In genomic region chr17:56997029-56997667, GRCm38 (mm10) we compare ENCODE assay signal across 8 mouse cellular contexts. TPM values are rescaled to one million over a fixed set of nuclear protein-coding genes. Genes with fewer than 3 reads are reported as not detected.
DNase-seq lines count a peak whose midpoint lies in the region; ATAC-seq and TF ChIP-seq lines count a peak whose summit lies in the region.

Alkbh7 (plus strand) TSS chr17:56997339.

- intact Hi-C loops in heart, postnatal 25 days (cut with DNase I), result loop anchor here (2.0 to 5.0 kb wide), 4 partner anchors 14 to 335 kb away; partner anchors contain the start of genes Gm17949 and Gtf2f1

- peaks cover 51% of the 10 kb centered on the region for H3K36me3 ChIP-seq in ES-E14 (ENCODE audit: control insufficient read depth, insufficient read depth, low read length, poor library complexity, severe bottlenecking)
- peaks cover 42% of the 10 kb centered on the region for H3K36me3 ChIP-seq in forebrain, embryonic 15.5 days

- peaks cover 0 to 10% of the 10 kb centered on the region in 2 experiments; a peak in 1 of 4 replicates for H3K4me1 ChIP-seq in ES-E14 (ENCODE audit: control insufficient read depth in 2 of 2, insufficient read depth in 2 of 2, low read length in 2 of 2, poor library complexity in 1 of 2)
- peaks cover 20% of the 10 kb centered on the region for H3K4me1 ChIP-seq in forebrain, embryonic 15.5 days
- H3K4me1 ChIP-seq in lung, adult 2 months (ENCODE audit: control insufficient read depth, insufficient read depth, low read length), result 0 out of 2 replicates have a peak, but pooled peaks cover 2% of the 10 kb centered on the region

- peak; percentile 70 for TF ChIP-seq CTCF in lung, adult 2 months (IDR thresholded peaks at IDR 0.05; ENCODE audit: insufficient read depth, low read length)

- H3K9ac ChIP-seq in ES-E14 (ENCODE audit: insufficient read depth, low read depth, low read length, poor library complexity, severe bottlenecking), result peak within 1 kb of the TSS; percentile 81
- peak within 1 kb of the TSS; percentile 65 for H3K9ac ChIP-seq in forebrain, embryonic 15.5 days (replicated peaks)

- peak within 1 kb of the TSS; percentile 57 for H3K4me2 ChIP-seq in forebrain, embryonic 15.5 days (replicated peaks)

- WGBS in forebrain, embryonic 15.5 days, result under 1% methylated on average over 38 of the region's 38 CpGs
- under 1% methylated on average over 38 of the region's 38 CpGs for WGBS in lung, adult 2 months

- peak; percentile 99 for DNase-seq in ES-E14 (ENCODE audit: low read depth, low spot score)
- peak; percentile 97 for DNase-seq in cerebellum, adult 11-12 months
- DNase-seq in heart, postnatal 25 days (ENCODE audit: low spot score), result peak; percentile 96
- peak; percentile 90 to 96 for DNase-seq in layer of hippocampus, adult 18-20 months (ENCODE audit: low spot score in 2 of 2)
- peak; percentile 94 for DNase-seq in lung, adult 2 months
- DNase-seq in thymus, adult 18-20 months, result peak; percentile 94 to 97

- H3K9me3 ChIP-seq in ES-E14 (ENCODE audit: control insufficient read depth, insufficient read depth, low read depth, low read length), result no peaks in the 10 kb centered on the region
- H3K9me3 ChIP-seq in forebrain, embryonic 15.5 days, result no peaks in the 10 kb centered on the region

- in situ Hi-C loops in ES-E14 (cut with MboI; ENCODE audit: low sequenced_read_pairs in 2 of 2, unreplicated experiment in 2 of 2), result no loop called here

- H3K27ac ChIP-seq in ES-E14 (ENCODE audit: insufficient read depth, low read depth, low read length, poor library complexity, severe bottlenecking), result no peak within 1 kb of the TSS; the same call in 1 of the 2 replicates
- peak within 1 kb of the TSS; percentile 78 for H3K27ac ChIP-seq in forebrain, embryonic 15.5 days (replicated peaks)

- ATAC-seq in forebrain, embryonic 15.5 days (replicated peaks), result peak; percentile 98
- peak; percentile 98 for ATAC-seq in neutrophil, adult 5-6 weeks (ENCODE audit: extremely low read depth, insufficient number of reproducible peaks, low FRiP score, poor library complexity, severe bottlenecking)

- TF ChIP-seq POLR2A in lung, adult 2 months (IDR thresholded peaks at IDR 0.05; ENCODE audit: borderline replicate concordance, extremely low read depth, low read depth, low read length), result peak; percentile 70; the same call in 1 of the 2 replicates

- no peaks in the 10 kb centered on the region for H3K27me3 ChIP-seq in forebrain, embryonic 15.5 days

- H3K4me3 ChIP-seq in ES-E14 (ENCODE audit: insufficient read depth in 1 of 2, low read depth in 1 of 2, low read length in 2 of 2, poor library complexity in 1 of 2, severe bottlenecking in 1 of 2), result peak within 1 kb of the TSS; percentile 86 to 95
- H3K4me3 ChIP-seq in forebrain, embryonic 15.5 days, result peak within 1 kb of the TSS; percentile 80
- H3K4me3 ChIP-seq in lung, adult 2 months (replicated peaks; ENCODE audit: extremely low read depth, low read depth, low read length), result peak within 1 kb of the TSS; percentile 95

TF ChIP-seq in ES-E14, 5 proteins besides CTCF, POLR2A, EP300 and RAD21:
- TF ChIP-seq ZNF384 (IDR thresholded peaks at IDR 0.05; ENCODE audit: low read depth, low read length) (no peak), ZC3H11A (IDR thresholded peaks at IDR 0.05; ENCODE audit: borderline replicate concordance, low read depth, low read length) (peak; percentile 70; the same call in 1 of the 2 replicates), CHD2 (IDR thresholded peaks at IDR 0.05; ENCODE audit: low read depth, low read length) (peak; percentile 83), MAFK (IDR thresholded peaks at IDR 0.05; ENCODE audit: insufficient read depth, low read depth, low read length) (no peak), HCFC1 (IDR thresholded peaks at IDR 0.05; ENCODE audit: borderline replicate concordance, insufficient read depth, low read length) (peak; percentile 49; the same call in 1 of the 2 replicates)
TF ChIP-seq in ES-E14: peak in this region for 3.

RNA-seq across cellular contexts. Expression of gene Alkbh7, which starts in this region (rescaled TPM):
- total RNA-seq in ES-E14 (2012; rRNA removed), result 37.1 and 39.5 TPM in 2 replicates
- polyA plus RNA-seq in forebrain, embryonic 15.5 days (2015; fragmentation: Nextera tagmentation; extraction: Ambion mirVana), result 43.7 and 46.2 TPM in 2 replicates
- 10 to 100 TPM; 65.4 to 77.8 TPM for total RNA-seq in heart, postnatal 25 days (2021)
- 10 to 100 TPM; 25.8 to 27.6 TPM for total RNA-seq in layer of hippocampus, adult 18-20 months (2021)
- 24.1 and 26.0 TPM in 2 replicates for polyA plus RNA-seq in lung, adult 2 months (2012; rRNA removed)
- 10.6 and 17.9 TPM in 2 replicates for total RNA-seq in neutrophil, adult 5-6 weeks (2017)
